Mouse (Mus musculus) embryonic facial prominence, embryonic 10.5 days (tissue): ENCODE measurements around the gene Terb1. TPM values are rescaled to one million over a fixed set of nuclear protein-coding genes. Genes with fewer than 3 reads are reported as not detected.

Experiments
- DNase-seq: peaks from one replicate; pipeline ENCODE4 v3.0.0-alpha.2; 2017; ENCODE audit warnings: low spot score
- H3K27ac ChIP-seq: fragments of 300-500 bp; sonication (generic); replicated peaks from 2 replicates; pipeline ENCODE4 v1.5.1; 2016; ENCODE audit warnings: mild to moderate bottlenecking
- H3K27me3 ChIP-seq: fragments of 300-500 bp; sonication (generic); replicated peaks from 2 replicates; pipeline ENCODE4 v1.6.1; 2016; ENCODE audit warnings: low read depth, mild to moderate bottlenecking; ENCODE audit not compliant: poor library complexity, severe bottlenecking
- H3K36me3 ChIP-seq: fragments of 300-500 bp; sonication (generic); replicated peaks from 2 replicates; pipeline ENCODE4 v1.6.1; 2016; ENCODE audit warnings: mild to moderate bottlenecking, moderate library complexity
- H3K4me1 ChIP-seq: fragments of 300-500 bp; sonication (generic); 2 replicates; pipeline ENCODE4 v1.6.1; 2016
- H3K4me3 ChIP-seq: fragments of 300-500 bp; sonication (generic); 2 replicates; pipeline ENCODE4 v1.5.1; 2016; ENCODE audit warnings: mild to moderate bottlenecking, moderate library complexity
- H3K9me3 ChIP-seq: fragments of 300-500 bp; sonication (generic); 2 replicates; pipeline ENCODE4 v1.6.1; 2016; ENCODE audit warnings: mild to moderate bottlenecking
- WGBS: fragments of 180-500 bp; shearing (Covaris S2); methylation state at CpG from one replicate; pipeline ENCODE4 v1.1.7; 2016; 5-methylcytosine and 5-hydroxymethylcytosine counted together
- polyA plus RNA-seq: library from polyadenylated mRNA; unstranded; fragments of >200 nt; fragmentation: Nextera tagmentation; extraction: Ambion mirVana; gene quantifications from 2 replicates; pipeline ENCODE4 v1.2.1, GENCODE M21; 2016

The Terb1 gene
- polyA plus RNA-seq, 1 experiment from 2014 or later = 0.19 TPM

GRCm38 (mm10) chr8:104534779-104535141 lies 25.1 kb upstream of the Terb1 start:
- H3K27ac ChIP-seq = peak overlapping the region; percentile 97

GRCm38 (mm10) chr8:104533971-104534778 lies 24.5 kb upstream of the Terb1 start, which contains the start of the genes Nae1 and Car7:
Gene Nae1, minus strand, starts transcription at chr8:104534637.
Gene Car7, plus strand, starts transcription at chr8:104534689.
- Histone ChIP-seq H3K36me3 (peaks cover 21% of the 10 kb centered on the region), H3K4me1 (peaks cover 30% of the 10 kb centered on the region), H3K27ac (peak within 1 kb of the TSS; percentile 97), H3K4me3 (peak within 1 kb of the TSS; percentile 95), H3K27me3 (peaks cover 34% of the 10 kb centered on the region), H3K9me3 (no peaks in the 10 kb centered on the region)
- under 1% methylated on average over 70 of the region's 70 CpGs for WGBS
- DNase-seq = peak; percentile 96

More at GRCm38 (mm10) chr8:104534779-104535141, 25.1 kb upstream of the Terb1 start:
- peaks cover 30% of the 10 kb centered on the region for H3K4me1 ChIP-seq
- peaks cover 15% of the 10 kb centered on the region for H3K36me3 ChIP-seq
- H3K4me3 ChIP-seq = peak overlapping the region; percentile 95
- peaks cover 40% of the 10 kb centered on the region for H3K27me3 ChIP-seq
- 13% methylated on average over 9 of the region's 9 CpGs for WGBS
- H3K9me3 ChIP-seq = no peaks in the 10 kb centered on the region
- DNase-seq = peak; percentile 19

DNA sequence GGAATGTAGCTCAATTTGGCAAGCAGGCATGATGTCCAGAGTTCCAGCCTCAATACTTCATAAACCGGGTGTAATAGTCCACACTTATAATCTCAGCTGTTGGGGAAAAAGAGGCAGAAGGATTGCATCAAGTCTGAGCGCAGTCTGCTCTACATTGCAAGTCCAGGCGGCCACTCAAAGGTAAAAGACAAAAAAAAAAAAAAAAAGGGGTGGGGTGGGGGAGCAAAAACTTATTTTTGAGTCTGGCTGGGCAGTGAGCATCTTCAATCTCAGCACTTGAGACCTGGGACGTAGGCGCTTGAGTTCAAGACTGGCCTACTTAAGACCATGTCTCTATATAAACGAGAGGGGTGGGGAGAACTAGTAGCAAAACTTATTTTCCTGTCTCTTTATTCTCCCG lies 23.8 kb upstream of the Terb1 start:
- H3K36me3 ChIP-seq = peaks cover 27% of the 10 kb centered on the region
- DNase-seq = no peak
- peaks cover 29% of the 10 kb centered on the region for H3K4me1 ChIP-seq
- peaks cover 27% of the 10 kb centered on the region for H3K27me3 ChIP-seq
- 23% methylated on average over 7 of the region's 7 CpGs for WGBS
- peak overlapping the region; percentile 97 for H3K27ac ChIP-seq
- H3K4me3 ChIP-seq = peak overlapping the region; percentile 95
- no peaks in the 10 kb centered on the region for H3K9me3 ChIP-seq

- WGBS = 89% methylated on average over 6 of the region's 6 CpGs
- Histone ChIP-seq H3K4me3 (no peak overlapping the region), H3K27ac (no peak overlapping the region), H3K4me1 (peaks cover 14% of the 10 kb centered on the region), H3K27me3 (no peaks in the 10 kb centered on the region), H3K9me3 (no peaks in the 10 kb centered on the region), H3K36me3 (peaks cover 61% of the 10 kb centered on the region)
- no peak for DNase-seq
Observed at GRCm38 (mm10) chr8:104529671-104530070, 20.0 kb upstream of the Terb1 start.

- Histone ChIP-seq H3K4me3 (no peak overlapping the region), H3K9me3 (no peaks in the 10 kb centered on the region), H3K27ac (no peak overlapping the region), H3K4me1 (no peaks in the 10 kb centered on the region), H3K27me3 (no peaks in the 10 kb centered on the region), H3K36me3 (peaks cover 89% of the 10 kb centered on the region)
- DNase-seq = no peak
- 81% methylated on average over 5 of the region's 5 CpGs for WGBS
Observed at GRCm38 (mm10) chr8:104517872-104518271, 8.2 kb upstream of the Terb1 start.

DNA sequence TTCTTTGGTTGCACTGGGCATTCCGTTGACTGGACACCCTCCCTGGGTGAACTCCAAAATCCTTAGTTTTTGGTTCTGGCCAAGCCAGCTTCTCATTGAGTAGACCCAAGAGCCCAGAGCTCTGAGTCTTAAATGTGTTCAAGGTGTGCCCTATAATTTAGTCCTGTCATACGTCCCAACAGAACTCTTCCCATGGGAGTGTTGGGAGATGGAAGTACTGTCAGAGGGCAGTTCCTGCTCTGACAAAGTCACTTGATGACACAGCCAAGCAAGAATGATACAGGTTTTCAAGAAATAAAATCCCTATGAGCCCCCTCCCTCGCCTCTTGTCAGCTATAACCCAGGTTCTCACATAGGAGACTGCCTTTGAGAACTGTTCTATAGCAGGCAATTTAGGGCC lies 424 bp upstream of the Terb1 start:
- H3K27ac ChIP-seq = no peak overlapping the region
- peaks cover 13% of the 10 kb centered on the region for H3K4me1 ChIP-seq
- no peaks in the 10 kb centered on the region for H3K27me3 ChIP-seq
- H3K9me3 ChIP-seq = no peaks in the 10 kb centered on the region
- peaks cover 33% of the 10 kb centered on the region for H3K36me3 ChIP-seq
- WGBS = 73% methylated on average over 3 of the region's 3 CpGs
- DNase-seq = no peak
- no peak overlapping the region for H3K4me3 ChIP-seq

- 56% methylated on average over 1 of the region's 1 CpGs for WGBS
- no peaks in the 10 kb centered on the region for H3K27me3 ChIP-seq
- DNase-seq = no peak
- no peaks in the 10 kb centered on the region for H3K4me1 ChIP-seq
- H3K4me3 ChIP-seq = no peak overlapping the region
- no peaks in the 10 kb centered on the region for H3K36me3 ChIP-seq
- no peak overlapping the region for H3K27ac ChIP-seq
- no peaks in the 10 kb centered on the region for H3K9me3 ChIP-seq
Observed at GRCm38 (mm10) chr8:104479091-104479490, 30.6 kb downstream of the Terb1 start.

GRCm38 (mm10) chr8:104472465-104472864 lies 37.2 kb downstream of the Terb1 start:
- H3K4me3 ChIP-seq = no peak overlapping the region
- no peaks in the 10 kb centered on the region for H3K27me3 ChIP-seq
- no peaks in the 10 kb centered on the region for H3K4me1 ChIP-seq
- no peak for DNase-seq
- WGBS = 79% methylated on average over 3 of the region's 3 CpGs
- no peaks in the 10 kb centered on the region for H3K36me3 ChIP-seq
- H3K27ac ChIP-seq = no peak overlapping the region
- H3K9me3 ChIP-seq = no peaks in the 10 kb centered on the region

- 80% methylated on average over 2 of the region's 2 CpGs for WGBS
- Histone ChIP-seq H3K9me3 (no peaks in the 10 kb centered on the region), H3K36me3 (no peaks in the 10 kb centered on the region), H3K4me1 (no peaks in the 10 kb centered on the region), H3K27me3 (no peaks in the 10 kb centered on the region), H3K27ac (no peak overlapping the region), H3K4me3 (no peak overlapping the region)
- no peak for DNase-seq
Observed at GRCm38 (mm10) chr8:104467463-104467862, 42.2 kb downstream of the Terb1 start.

GRCm38 (mm10) chr8:104452177-104452576 lies 57.5 kb downstream of the Terb1 start:
- no peaks in the 10 kb centered on the region for H3K9me3 ChIP-seq
- H3K4me1 ChIP-seq = no peaks in the 10 kb centered on the region
- no peak overlapping the region for H3K27ac ChIP-seq
- 92% methylated on average over 3 of the region's 3 CpGs for WGBS
- no peaks in the 10 kb centered on the region for H3K36me3 ChIP-seq
- no peak overlapping the region for H3K4me3 ChIP-seq
- DNase-seq = no peak
- no peaks in the 10 kb centered on the region for H3K27me3 ChIP-seq

DNA sequence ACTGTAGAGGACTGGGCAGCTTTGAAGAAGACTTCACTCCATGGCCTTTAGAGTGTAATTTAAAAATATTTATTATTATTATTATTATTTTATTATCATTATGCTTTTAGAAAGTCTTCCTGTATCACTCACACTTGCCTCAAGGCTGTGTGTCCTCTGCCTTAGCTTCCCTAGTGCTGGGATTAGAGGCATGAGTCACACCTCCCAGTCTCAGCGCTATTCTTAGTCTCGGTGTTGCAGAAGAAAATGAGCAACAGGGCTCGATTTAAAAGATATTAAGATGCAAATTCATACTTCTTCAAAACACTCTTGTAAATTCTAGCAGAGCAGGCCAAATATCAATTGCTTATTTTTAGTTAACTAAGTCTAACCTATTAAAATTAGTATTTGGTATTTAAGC lies 60.9 kb downstream of the Terb1 start:
- Histone ChIP-seq H3K9me3 (no peaks in the 10 kb centered on the region), H3K4me3 (no peak overlapping the region), H3K4me1 (no peaks in the 10 kb centered on the region), H3K27ac (no peak overlapping the region), H3K36me3 (no peaks in the 10 kb centered on the region), H3K27me3 (no peaks in the 10 kb centered on the region)
- 79% methylated on average over 3 of the region's 3 CpGs for WGBS
- no peak for DNase-seq

GRCm38 (mm10) chr8:104446016-104446415 lies 63.7 kb downstream of the Terb1 start:
- 85% methylated on average over 3 of the region's 3 CpGs for WGBS
- Histone ChIP-seq H3K4me1 (peaks cover 9% of the 10 kb centered on the region), H3K27ac (no peak overlapping the region), H3K27me3 (no peaks in the 10 kb centered on the region), H3K4me3 (no peak overlapping the region), H3K36me3 (peaks cover 2% of the 10 kb centered on the region), H3K9me3 (no peaks in the 10 kb centered on the region)
- no peak for DNase-seq

- Histone ChIP-seq H3K9me3 (no peaks in the 10 kb centered on the region), H3K27ac (no peak overlapping the region), H3K4me3 (no peak overlapping the region), H3K27me3 (no peaks in the 10 kb centered on the region), H3K4me1 (peaks cover 12% of the 10 kb centered on the region), H3K36me3 (peaks cover 10% of the 10 kb centered on the region)
- no peak for DNase-seq
- WGBS = 60% methylated on average over 6 of the region's 6 CpGs
Observed at GRCm38 (mm10) chr8:104445248-104445647, 64.5 kb downstream of the Terb1 start.
